Mouse (Mus musculus): Measurements from ENCODE around the gene Fcgr4.

DNA sequence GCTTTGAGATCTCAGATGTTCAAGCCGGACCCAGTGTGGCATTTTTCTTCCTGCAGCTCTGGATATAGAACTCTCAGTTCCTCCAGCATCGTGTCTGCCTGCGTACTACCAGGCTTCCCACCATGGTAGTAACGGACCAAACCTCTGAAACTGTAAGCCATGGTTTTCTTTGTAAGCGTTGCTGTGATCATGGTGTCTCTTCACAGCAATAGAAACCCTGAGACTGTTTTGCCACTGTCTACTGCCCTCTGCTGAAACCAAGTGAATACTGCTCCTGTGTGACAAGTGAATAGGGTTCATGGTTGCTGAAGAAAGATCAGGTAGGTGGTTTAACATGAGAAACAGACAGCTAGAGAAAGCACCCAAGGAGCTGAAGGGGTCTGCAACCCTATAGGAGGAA is 26.2 kb upstream of the Fcgr4 start:
- TF ChIP-seq POLR2A (IDR thresholded peaks at IDR 0.05; ENCODE audit: control insufficient read depth, extremely low read depth, insufficient read depth, low read length, poor library complexity), result no peak
- no peak for TF ChIP-seq CTCF (IDR thresholded peaks at IDR 0.05; ENCODE audit: borderline replicate concordance, control insufficient read depth, extremely low read depth, insufficient read depth, low read length, poor library complexity)

Measured in thymus, adult 2 months (tissue).